Mouse (Mus musculus) lung, adult 2 months (tissue): ENCODE measurements around the gene Samd11. TPM values are rescaled to one million over a fixed set of nuclear protein-coding genes. Genes with fewer than 3 reads are reported as not detected.

Experiments used
- DNase-seq: peaks from one replicate; pipeline ENCODE4 v3.0.0; 2022
- H3K4me1 ChIP-seq: fragments of 200-500 bp; 2 replicates; pipeline ENCODE4 v1.6.1; 2011; ENCODE audit warnings: low read length; ENCODE audit not compliant: control insufficient read depth, insufficient read depth
- H3K4me3 ChIP-seq: fragments of 200-500 bp; replicated peaks from 2 replicates; pipeline ENCODE3; 2011; ENCODE audit warnings: low read depth, mild to moderate bottlenecking, control low read depth, low read length; ENCODE audit errors: extremely low read depth
- CTCF ChIP-seq: fragments of 200-500 bp; IDR thresholded peaks from 2 replicates; pipeline ENCODE4 v1.5.1; 2011; ENCODE audit warnings: mild to moderate bottlenecking, low read length, control low read depth; ENCODE audit not compliant: insufficient read depth
- POLR2A ChIP-seq: fragments of 200-500 bp; IDR thresholded peaks from 2 replicates; pipeline ENCODE4 v1.6.1; 2011; ENCODE audit warnings: low read depth, mild to moderate bottlenecking, control low read depth, low read length, borderline replicate concordance; ENCODE audit errors: extremely low read depth
- WGBS: fragments of 180-500 bp; shearing (Covaris S2); methylation state at CpG from one replicate; pipeline ENCODE4 v1.1.7; 2018; 5-methylcytosine and 5-hydroxymethylcytosine counted together
- polyA plus RNA-seq: library from polyadenylated mRNA; depleted of rRNA; stranded (reverse); fragments of >200 nt; gene quantifications from 2 replicates; pipeline ENCODE4 v1.2.3, GENCODE M21; 2012

Gene Samd11
- polyA plus RNA-seq, 1 experiment: 0.22 TPM

DNA sequence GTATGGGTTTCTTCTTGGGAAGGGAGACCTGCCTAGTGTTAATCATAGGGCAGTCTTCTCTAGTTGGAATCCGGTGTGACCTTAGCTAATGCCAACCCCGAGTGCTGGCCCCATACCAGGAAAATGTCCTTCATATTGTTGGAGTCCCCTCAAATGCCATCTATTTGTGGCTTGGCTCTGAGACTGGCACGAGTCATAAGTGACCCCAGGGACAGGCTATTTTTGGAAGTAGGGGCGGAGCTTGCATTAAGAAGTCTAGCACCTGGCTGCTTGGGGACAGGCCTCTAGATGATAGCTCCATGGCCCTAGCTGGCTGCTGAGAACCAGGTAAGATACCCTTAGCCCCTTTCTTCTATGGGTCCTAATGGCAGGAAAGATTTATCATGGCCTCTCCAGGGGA is 39.8 kb downstream of the Samd11 start, which contains the start of gene Perm1:
Gene Perm1 (plus strand): TSS at position 220 of the 400 bp plus-strand sequence.
- no peak for TF ChIP-seq CTCF
- TF ChIP-seq POLR2A: no peak
- Histone ChIP-seq H3K4me1 (no peaks in the 10 kb centered on the region), H3K4me3 (no peak within 1 kb of the TSS)
- DNase-seq: no peak
- WGBS: 40% methylated on average over 4 of the region's 4 CpGs

DNA sequence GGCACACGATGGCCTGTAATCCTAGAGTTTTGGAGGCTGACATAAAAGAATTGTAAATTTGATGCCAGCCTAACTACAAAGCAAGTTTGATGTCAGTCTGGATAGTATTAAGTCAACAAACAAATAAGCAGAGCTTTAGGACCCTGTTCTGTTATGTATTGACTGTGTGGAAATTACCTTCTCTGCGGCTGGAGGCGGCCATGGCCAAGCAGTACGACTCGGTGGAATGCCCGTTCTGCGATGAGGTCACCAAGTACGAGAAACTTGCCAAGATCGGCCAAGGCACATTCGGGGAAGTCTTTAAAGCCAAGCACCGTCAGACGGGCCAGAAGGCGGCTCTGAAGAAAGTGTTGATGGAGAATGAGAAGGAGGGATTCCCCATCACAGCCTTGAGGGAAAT is 42.3 kb downstream of the Samd11 start:
- DNase-seq: no peak
- Histone ChIP-seq H3K4me3 (no peak overlapping the region), H3K4me1 (no peaks in the 10 kb centered on the region)
- TF ChIP-seq CTCF (no peak), POLR2A (no peak)
- 86% methylated on average over 13 of the region's 13 CpGs for WGBS

DNA sequence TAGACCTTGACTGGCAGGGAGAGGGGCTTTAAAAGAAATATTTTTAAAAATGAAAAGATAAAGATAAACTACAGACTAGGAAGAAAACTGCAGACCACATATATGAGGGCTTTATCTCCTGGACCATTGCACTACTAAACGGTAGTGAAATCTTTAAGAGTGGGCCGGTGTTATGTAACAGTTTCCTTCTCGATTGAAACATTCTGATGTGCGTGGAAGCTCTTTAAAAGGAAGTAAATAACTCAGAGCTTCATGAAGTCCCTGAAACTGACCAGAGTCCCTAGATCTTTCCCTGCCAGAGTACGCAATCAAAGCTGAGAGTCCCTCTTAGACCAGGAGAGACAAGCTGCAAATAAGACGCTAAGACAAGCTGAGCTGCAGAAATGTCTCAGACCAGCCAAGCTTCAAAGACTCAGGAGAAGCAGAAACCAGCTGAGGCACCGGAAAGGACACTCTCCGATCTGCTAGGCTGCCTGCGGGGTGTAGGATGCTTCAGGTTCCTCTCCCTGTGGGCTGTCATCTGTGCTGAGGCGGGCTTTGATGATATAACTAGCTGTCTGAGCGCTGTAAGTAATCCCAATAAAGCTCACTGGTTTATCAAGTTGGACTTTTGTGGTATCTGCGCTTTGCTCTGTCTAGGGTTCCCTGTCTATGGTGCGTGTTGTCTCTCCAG is 45.4 kb downstream of the Samd11 start:
- no peak for TF ChIP-seq POLR2A
- TF ChIP-seq CTCF: no peak
- Histone ChIP-seq H3K4me1 (peaks cover 2% of the 10 kb centered on the region; the same call in 1 of the 2 replicates), H3K4me3 (no peak overlapping the region)
- no peak for DNase-seq
- 60% methylated on average over 13 of the region's 13 CpGs for WGBS

DNA sequence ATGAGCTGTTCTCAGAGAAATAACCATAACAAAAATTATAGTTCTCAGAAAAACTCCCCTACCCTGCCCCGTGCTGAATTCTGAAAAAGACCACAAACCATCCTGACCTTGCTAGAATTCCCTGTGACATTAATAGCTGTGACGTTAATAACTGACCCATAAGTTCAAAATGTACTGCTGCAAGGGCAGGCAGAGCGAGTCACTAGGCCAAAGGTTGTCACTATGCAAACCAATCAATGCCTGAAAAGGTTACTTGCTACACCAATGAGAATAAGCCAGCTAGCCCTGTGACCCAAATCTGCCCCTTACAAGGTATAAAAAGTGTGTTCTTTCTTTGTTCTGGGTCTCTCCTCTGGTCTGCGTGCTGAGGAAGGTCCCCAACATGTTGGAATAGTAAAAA is 46.6 kb downstream of the Samd11 start:
- TF ChIP-seq POLR2A: no peak
- H3K4me3 ChIP-seq: no peak overlapping the region
- H3K4me1 ChIP-seq: peaks cover 5% of the 10 kb centered on the region
- DNase-seq: no peak
- 90% methylated on average over 4 of the region's 4 CpGs for WGBS

DNA sequence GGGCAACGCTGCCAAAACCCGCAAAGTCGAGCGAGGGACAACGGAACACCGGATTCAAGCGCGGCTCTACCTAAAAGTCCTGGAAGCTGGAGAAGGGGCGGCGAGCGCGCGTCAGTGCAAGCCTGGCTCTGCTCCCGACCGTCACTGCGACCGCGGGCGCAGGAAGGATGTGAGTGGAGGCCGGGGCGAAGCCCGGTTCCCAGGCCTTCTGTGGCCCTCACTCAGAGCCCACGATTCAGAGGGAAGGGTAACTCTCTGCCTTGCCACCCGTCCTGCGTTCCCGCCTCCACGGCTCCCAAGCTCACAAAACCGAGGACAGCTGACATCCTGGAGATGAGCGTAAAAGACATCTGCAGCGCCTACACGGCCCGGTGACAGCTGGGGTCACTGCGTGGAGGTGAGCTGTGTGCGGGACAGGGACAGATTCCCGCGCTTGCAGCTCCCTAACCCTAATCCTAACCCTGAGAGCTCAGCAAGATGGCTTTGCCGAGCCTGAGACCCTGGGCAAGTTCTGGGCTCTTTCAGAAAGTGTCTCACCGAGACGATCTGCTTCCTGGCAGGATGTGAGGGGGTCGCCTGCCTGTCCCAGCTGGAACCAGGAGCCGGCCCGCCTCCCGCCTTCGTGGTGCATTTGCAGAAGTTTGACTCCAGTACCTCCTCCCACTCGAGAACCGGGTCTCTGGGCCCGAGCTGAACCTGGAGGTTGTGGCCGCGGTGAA is 51.9 kb downstream of the Samd11 start:
- under 1% methylated on average over 49 of the region's 49 CpGs for WGBS
- H3K4me3 ChIP-seq: peak overlapping the region; percentile 87
- H3K4me1 ChIP-seq: peaks cover 7% of the 10 kb centered on the region
- TF ChIP-seq CTCF: no peak
- no peak for TF ChIP-seq POLR2A
- no peak for DNase-seq

DNA sequence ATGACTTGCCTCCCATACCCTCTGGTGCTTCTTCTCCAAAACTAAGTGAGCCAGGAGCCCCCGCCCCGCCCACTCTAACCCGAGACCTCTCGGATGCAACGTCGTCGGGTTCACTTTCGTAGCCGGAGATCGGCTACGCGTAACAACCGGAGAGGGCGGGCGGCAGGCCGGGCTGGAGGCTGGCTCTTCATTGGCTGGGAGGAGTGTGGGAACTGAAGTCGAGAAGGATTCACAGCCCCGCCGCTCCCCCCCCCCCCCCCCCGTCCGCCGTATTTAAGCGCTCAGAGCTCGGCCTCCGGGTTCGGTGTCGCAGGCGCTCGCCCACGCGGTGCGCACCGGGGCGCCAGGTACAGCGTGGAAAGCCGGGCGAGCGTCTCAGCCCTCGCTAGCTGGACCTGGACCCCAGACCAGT is 52.5 kb downstream of the Samd11 start, which contains the start of gene AW011738:
Gene AW011738 (plus strand): TSS at position 304 of the 412 bp plus-strand sequence.
- TF ChIP-seq CTCF (no peak), POLR2A (peak; percentile 69)
- DNase-seq: peak; percentile 61
- H3K4me1 ChIP-seq: peaks cover 7% of the 10 kb centered on the region
- 0% methylated on average over 36 of the region's 39 CpGs for WGBS
- peak within 1 kb of the TSS; percentile 87 for H3K4me3 ChIP-seq

DNA sequence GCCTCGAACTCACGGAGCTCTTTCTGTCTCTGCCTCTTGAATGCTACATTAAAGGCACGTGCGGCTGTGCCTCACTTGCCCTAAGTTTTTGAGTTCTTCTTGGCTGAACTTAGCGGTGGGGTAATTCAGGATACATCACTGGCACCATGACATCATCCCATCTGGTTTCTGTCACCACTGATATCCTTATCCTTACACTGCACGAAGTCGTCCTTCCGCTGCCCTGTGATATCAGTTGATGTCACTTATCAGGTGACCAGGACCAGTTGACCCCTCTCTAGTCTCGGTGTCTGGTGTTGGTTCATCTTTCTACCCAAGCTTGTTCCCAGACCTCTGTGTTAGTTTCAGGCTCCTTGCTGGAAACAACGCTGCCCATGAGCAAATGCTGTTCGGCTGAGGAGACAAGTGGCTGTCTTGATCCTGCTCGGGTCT is 53.0 kb downstream of the Samd11 start:
- DNase-seq: no peak

DNA sequence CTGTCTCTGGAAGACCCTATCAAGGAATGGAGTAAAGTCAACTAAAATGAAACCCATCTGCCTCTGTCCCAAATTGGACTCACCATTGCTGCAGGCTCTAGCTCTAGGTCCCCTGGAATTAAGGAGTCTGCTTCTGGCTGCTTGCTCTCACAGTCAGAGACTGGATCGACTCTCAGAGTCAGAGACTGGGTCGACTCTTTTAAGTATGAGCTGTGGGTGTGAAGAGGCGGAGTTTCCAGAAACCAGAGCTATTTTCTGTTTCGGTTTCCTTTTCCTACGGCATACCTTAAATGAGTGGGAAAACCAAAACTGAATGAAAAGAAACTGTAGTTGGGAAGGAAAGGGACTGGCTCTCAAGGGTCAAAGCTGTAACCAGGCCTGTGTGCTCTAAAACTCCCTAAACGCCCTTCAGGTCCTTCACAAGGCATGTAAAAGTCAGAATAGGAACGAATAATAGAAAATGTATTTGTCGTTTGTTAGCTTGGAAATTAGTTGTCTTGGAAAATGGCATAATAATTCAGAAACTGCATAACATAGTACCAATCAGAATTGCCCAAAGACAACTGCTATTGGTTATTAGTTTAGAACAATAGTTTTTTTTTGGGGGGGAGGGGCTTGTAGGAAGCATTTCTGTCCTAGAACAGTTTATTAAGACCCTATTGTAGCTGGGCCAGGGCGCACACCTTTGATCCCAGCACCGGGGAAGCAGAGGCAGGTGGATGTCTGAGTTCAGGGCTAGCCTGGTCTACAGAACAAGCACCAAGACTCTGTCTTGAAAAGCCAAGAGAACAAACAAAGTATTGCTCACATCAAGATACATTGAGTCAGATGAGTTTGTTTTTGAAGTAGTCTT is 54.6 kb downstream of the Samd11 start, which contains the start of gene Isg15:
Gene Isg15 (minus strand): TSS at position 196 of the 853 bp plus-strand sequence.
- H3K4me3 ChIP-seq: peak within 1 kb of the TSS; percentile 63
- DNase-seq: no peak
- peaks cover 9% of the 10 kb centered on the region for H3K4me1 ChIP-seq
- TF ChIP-seq POLR2A (peak; percentile 50; the same call in 1 of the 2 replicates), CTCF (no peak)
- WGBS: 33% methylated on average over 10 of the region's 10 CpGs

More for the DNA sequence above, 53.0 kb downstream of the Samd11 start:
- WGBS: 39% methylated on average over 12 of the region's 12 CpGs
- TF ChIP-seq POLR2A (no peak), CTCF (no peak)
- peaks cover 7% of the 10 kb centered on the region for H3K4me1 ChIP-seq
- peak overlapping the region; percentile 52 for H3K4me3 ChIP-seq

DNA sequence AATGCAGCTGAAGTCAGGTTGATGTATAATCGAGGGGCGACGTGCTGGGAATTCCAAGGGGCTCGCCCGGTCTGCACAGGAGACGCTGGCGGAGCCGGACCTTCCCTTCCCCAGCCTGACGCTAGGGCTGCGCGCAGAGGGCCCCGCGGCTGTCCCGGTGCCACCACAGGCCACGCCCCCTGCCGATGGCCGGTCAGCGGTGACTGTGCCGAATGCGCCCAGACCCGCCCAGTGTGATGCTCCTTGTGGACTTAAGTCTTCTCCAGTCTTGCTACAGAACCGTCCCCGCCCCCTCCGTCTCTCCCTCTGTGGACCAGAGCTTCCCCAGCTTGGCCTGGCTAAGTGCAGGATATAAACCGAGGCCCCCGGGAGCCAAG is 57.6 kb downstream of the Samd11 start:
- Histone ChIP-seq H3K4me3 (peak overlapping the region; percentile 84), H3K4me1 (peaks cover 4% of the 10 kb centered on the region; the same call in 1 of the 2 replicates)
- peak; percentile 46; the same call in 1 of the 2 replicates for TF ChIP-seq POLR2A
- no peak for TF ChIP-seq CTCF
- WGBS: under 1% methylated on average over 26 of the region's 26 CpGs
- DNase-seq: peak; percentile 81
